Mouse (Mus musculus) liver, embryonic 13.5 days (tissue): Measurements from ENCODE around the gene Natd1. TPM values are rescaled to one million over a fixed set of nuclear protein-coding genes. Genes with fewer than 3 reads are reported as not detected.
"Not testable (repeated sequence)": the region's sequence is repeated elsewhere in the genome, so short reads cannot be mapped to it uniquely, and the experiment has no call there.

Source experiments
- ATAC-seq: fragments of 200-750 bp; cut with Nextera tagmentation; 2 replicates; pipeline ENCODE4 v1.8.0; 2017; ENCODE audit warnings: low read depth, mild to moderate bottlenecking, moderate number of reproducible peaks, moderate library complexity
- DNase-seq: peaks from one replicate; pipeline ENCODE4 v3.0.0; 2022
- H3K27ac ChIP-seq: fragments of 300-500 bp; sonication (generic); 2 replicates; pipeline ENCODE4 v1.5.1; 2015; ENCODE audit warnings: moderate library complexity, mild to moderate bottlenecking, inconsistent platforms
- H3K27me3 ChIP-seq: fragments of 300-500 bp; sonication (generic); 2 replicates; pipeline ENCODE4 v1.6.1; 2015; ENCODE audit warnings: mild to moderate bottlenecking, inconsistent platforms
- H3K36me3 ChIP-seq: fragments of 300-500 bp; sonication (generic); 2 replicates; pipeline ENCODE4 v1.6.1; 2015; ENCODE audit warnings: mild to moderate bottlenecking, inconsistent platforms
- H3K4me1 ChIP-seq: fragments of 300-500 bp; sonication (generic); replicated peaks from 2 replicates; pipeline ENCODE4 v1.6.1; 2015; ENCODE audit warnings: inconsistent platforms
- H3K4me2 ChIP-seq: fragments of 300-500 bp; sonication (generic); 2 replicates; pipeline ENCODE4 v1.6.1; 2015; ENCODE audit warnings: inconsistent platforms, mild to moderate bottlenecking, moderate library complexity
- H3K4me3 ChIP-seq: fragments of 300-500 bp; sonication (generic); replicated peaks from 2 replicates; pipeline ENCODE4 v1.5.1; 2015; ENCODE audit warnings: mild to moderate bottlenecking, inconsistent platforms
- H3K9ac ChIP-seq: fragments of 300-500 bp; sonication (generic); 2 replicates; pipeline ENCODE4 v1.6.1; 2015; ENCODE audit warnings: mild to moderate bottlenecking, inconsistent platforms
- H3K9me3 ChIP-seq: fragments of 300-500 bp; sonication (generic); replicated peaks from 2 replicates; pipeline ENCODE4 v1.6.1; 2016; ENCODE audit warnings: inconsistent platforms
- WGBS: fragments of 180-500 bp; shearing (Covaris S2); methylation state at CpG from one replicate; pipeline ENCODE4 v1.1.7; 2015; ENCODE audit not compliant: insufficient replicate concordance; 5-methylcytosine and 5-hydroxymethylcytosine counted together
- polyA plus RNA-seq: library from polyadenylated mRNA; unstranded; fragments of >200 nt; fragmentation: Nextera tagmentation; extraction: Ambion mirVana; gene quantifications from 2 replicates; pipeline ENCODE4 v1.2.1, GENCODE M21; 2015

Gene Natd1
- polyA plus RNA-seq, 1 experiment from 2014 or later, result 8.6 TPM

DNA sequence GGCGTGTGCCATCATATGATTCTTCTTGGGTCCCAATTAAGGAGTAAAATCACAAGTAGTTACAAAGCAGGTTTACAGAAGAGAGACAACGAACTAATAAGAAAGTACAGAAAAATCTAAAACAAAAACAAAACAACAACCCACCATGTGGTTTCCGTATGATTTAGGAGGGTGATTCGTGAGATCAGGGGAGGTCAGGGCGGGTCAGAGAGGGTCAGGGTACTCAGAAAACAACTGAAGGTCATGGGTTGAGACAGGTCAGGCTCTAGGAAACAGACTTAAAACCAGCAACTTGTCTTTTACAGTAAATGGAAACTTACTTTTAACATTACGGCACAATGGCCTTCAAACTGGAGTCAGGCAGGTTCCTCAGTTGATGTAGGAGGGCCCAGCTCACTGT, 24.3 kb downstream of the Natd1 start:
- no peak overlapping the region for H3K4me3 ChIP-seq
- 54% methylated on average over 6 of the region's 6 CpGs for WGBS
- H3K9ac ChIP-seq, result no peak overlapping the region
- no peaks in the 10 kb centered on the region for H3K36me3 ChIP-seq
- H3K27ac ChIP-seq, result no peak overlapping the region
- ATAC-seq, result no peak
- no peaks in the 10 kb centered on the region for H3K27me3 ChIP-seq
- H3K4me1 ChIP-seq, result no peaks in the 10 kb centered on the region
- no peak for DNase-seq
- H3K9me3 ChIP-seq, result no peaks in the 10 kb centered on the region
- H3K4me2 ChIP-seq, result no peak overlapping the region

DNA sequence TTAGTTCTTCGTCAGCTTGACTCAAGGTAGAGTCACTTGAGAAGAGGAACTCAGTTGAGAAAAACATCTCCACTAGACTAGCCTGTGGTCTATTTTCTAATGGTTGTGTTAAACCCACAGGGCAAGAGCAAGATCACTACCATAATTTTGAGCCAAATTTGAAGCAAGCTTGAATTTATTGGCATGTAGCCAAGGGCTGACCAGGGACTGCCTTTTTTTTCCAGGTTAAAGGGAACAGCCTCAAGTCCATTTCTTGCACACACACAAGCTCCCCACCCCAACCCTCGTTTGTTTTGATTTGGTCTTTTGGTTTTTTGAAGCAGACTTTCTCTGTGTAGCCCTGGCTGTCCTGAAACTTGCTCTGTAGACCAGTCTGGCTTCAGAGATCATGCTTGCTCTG, 24.7 kb downstream of the Natd1 start:
- no peak overlapping the region for H3K27ac ChIP-seq
- no peaks in the 10 kb centered on the region for H3K9me3 ChIP-seq
- no peaks in the 10 kb centered on the region for H3K36me3 ChIP-seq
- no peak for DNase-seq
- no peak overlapping the region for H3K4me3 ChIP-seq
- H3K27me3 ChIP-seq, result no peaks in the 10 kb centered on the region
- no peak for ATAC-seq
- no peak overlapping the region for H3K4me2 ChIP-seq
- H3K9ac ChIP-seq, result no peak overlapping the region
- H3K4me1 ChIP-seq, result no peaks in the 10 kb centered on the region
- WGBS, result 46% methylated on average over 2 of the region's 2 CpGs

DNA sequence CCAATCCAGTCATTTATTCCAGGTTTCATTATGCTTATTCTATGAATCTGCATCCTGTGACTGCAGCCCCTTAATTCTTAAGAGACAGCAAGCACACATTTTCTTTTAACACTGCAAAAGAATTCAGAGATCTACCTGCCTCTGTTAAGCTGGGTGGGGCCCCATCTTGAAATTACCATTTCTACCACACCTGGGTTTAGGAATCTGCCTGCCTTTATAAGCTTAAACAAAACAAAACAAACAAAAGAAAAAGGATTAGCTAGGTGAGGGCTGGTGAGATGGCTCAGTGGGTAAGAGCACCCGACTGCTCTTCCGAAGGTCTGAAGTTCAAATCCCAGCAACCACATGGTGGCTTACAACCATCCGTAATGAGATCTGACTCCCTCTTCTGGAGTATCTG, 27.6 kb downstream of the Natd1 start:
- ATAC-seq, H3K4me2 ChIP-seq, H3K36me3 ChIP-seq, H3K27me3 ChIP-seq, H3K4me3 ChIP-seq, DNase-seq, H3K9me3 ChIP-seq, H3K4me1 ChIP-seq, H3K27ac ChIP-seq, H3K9ac ChIP-seq: not testable (repeated sequence)
- WGBS, result 76% methylated on average over 3 of the region's 3 CpGs

- Histone ChIP-seq H3K27ac (no peak overlapping the region), H3K36me3 (no peaks in the 10 kb centered on the region), H3K4me1 (peaks cover 20% of the 10 kb centered on the region), H3K27me3 (no peaks in the 10 kb centered on the region), H3K4me3 (no peak overlapping the region), H3K9ac (no peak overlapping the region), H3K9me3 (no peaks in the 10 kb centered on the region), H3K4me2 (no peak overlapping the region)
- no peak for ATAC-seq
- no peak for DNase-seq
- 61% methylated on average over 3 of the region's 3 CpGs for WGBS
Measured at GRCm38 (mm10) chr11:60882386-60882785, 32.2 kb downstream of the Natd1 start.

GRCm38 (mm10) chr11:60880559-60880958, 34.0 kb downstream of the Natd1 start:
- no peak overlapping the region for H3K4me2 ChIP-seq
- no peak overlapping the region for H3K27ac ChIP-seq
- ATAC-seq (no peak), DNase-seq (no peak)
- peaks cover 6% of the 10 kb centered on the region for H3K36me3 ChIP-seq
- no peak overlapping the region for H3K9ac ChIP-seq
- WGBS, result 84% methylated on average over 4 of the region's 4 CpGs
- H3K4me3 ChIP-seq, result no peak overlapping the region
- peaks cover 38% of the 10 kb centered on the region for H3K4me1 ChIP-seq
- H3K9me3 ChIP-seq, result no peaks in the 10 kb centered on the region
- H3K27me3 ChIP-seq, result no peaks in the 10 kb centered on the region

DNA sequence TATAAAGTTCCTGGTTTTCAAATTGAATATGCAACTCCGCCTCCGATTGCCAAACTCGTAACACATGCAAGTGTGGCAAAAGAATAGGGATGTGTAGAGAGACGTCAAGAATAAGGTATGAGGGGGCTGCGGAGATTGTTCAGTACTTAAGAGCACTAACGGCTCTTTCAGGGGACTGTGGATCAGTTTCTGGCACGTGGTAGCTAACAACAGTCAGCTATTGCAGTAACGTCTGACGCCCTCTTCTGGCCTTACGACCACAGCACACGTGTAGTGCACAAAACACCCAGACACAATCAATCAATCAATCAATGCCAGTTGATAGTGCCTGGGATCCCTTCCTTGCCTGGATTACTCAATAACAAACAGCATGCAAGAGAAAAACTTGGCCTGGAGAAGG, 35.1 kb downstream of the Natd1 start:
- DNase-seq, result peak; percentile 57
- H3K4me1 ChIP-seq, result peaks cover 49% of the 10 kb centered on the region
- 3% methylated on average over 11 of the region's 11 CpGs for WGBS

DNA sequence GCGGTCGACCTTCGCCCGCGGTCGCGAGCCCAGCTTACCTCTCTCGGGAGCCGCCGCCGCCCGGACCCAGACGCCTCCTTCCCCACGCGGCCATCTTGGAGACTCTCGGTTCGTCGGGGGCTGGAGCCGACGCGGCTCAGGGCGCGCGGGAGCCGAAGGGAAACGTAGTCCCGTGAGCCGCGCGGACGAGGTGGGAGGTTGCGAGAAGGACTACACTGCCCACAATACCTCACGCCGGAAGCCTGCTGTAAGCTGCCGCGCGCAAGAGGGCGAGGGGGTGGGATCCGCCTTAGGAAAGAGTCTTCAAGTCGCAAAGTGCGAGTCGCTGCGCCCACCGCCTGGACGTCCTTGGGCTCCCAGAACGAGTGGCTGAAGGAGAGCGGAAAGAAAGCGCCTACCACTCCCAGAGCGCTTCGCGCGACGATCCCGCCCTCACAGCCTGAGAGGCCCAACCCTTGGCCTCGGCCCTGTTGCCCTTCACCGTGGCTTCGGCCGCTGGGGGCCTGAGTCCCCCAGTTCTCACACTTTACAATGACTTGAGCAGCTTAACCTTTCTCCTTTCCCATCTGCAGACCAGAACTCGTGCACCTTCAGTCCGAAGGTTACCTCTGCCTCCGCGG, 35.8 kb downstream of the Natd1 start, which contains the start of gene Tmem11:
Gene Tmem11 (minus strand): TSS at position 598 of the 620 bp plus-strand sequence.
- ATAC-seq, result peak; percentile 98
- Histone ChIP-seq H3K36me3 (peaks cover 23% of the 10 kb centered on the region), H3K27ac (peak within 1 kb of the TSS; percentile 91), H3K27me3 (no peaks in the 10 kb centered on the region), H3K9ac (peak within 1 kb of the TSS; percentile 95), H3K4me3 (peak within 1 kb of the TSS; percentile 99), H3K9me3 (no peaks in the 10 kb centered on the region), H3K4me1 (peaks cover 56% of the 10 kb centered on the region), H3K4me2 (peak within 1 kb of the TSS; percentile 87)
- peak; percentile 90 for DNase-seq
- 0% methylated on average over 56 of the region's 62 CpGs for WGBS

More for the DNA sequence above, 35.1 kb downstream of the Natd1 start:
- Histone ChIP-seq H3K9me3 (no peaks in the 10 kb centered on the region), H3K36me3 (peaks cover 18% of the 10 kb centered on the region), H3K4me2 (peak overlapping the region; percentile 87), H3K4me3 (peak overlapping the region; percentile 99), H3K9ac (peak overlapping the region; percentile 95), H3K27ac (peak overlapping the region; percentile 91), H3K27me3 (no peaks in the 10 kb centered on the region)
- no peak for ATAC-seq

DNA sequence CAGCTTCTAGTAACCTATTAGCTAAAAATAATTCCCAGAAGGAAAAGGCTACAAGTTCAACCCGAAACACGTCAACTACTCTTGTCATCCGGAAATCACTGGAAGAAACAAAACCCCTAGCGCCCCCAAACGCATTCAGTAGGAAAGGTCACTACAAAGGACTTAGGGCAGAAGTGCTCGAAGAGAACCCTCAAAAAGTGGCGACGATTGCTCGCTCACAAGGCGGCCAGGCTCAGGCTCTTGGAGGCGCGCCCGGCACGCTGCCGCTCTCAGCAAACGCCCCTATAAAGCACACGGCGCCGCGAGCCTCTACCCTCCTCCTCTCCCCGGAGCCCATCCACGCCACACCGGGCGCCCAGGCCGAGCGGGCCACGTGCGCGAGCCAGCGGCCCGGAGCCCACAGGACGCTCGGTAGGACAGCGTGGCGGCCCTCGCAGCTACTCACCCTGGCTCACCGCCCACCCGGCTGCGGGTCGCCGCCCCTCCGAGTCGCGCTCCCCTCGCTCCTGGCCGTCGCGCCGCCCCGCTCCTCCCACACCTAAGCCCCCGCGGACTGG, 36.4 kb downstream of the Natd1 start:
- Histone ChIP-seq H3K4me1 (peaks cover 62% of the 10 kb centered on the region), H3K9ac (peak overlapping the region; percentile 95)
- ATAC-seq, result peak; percentile 64

DNA sequence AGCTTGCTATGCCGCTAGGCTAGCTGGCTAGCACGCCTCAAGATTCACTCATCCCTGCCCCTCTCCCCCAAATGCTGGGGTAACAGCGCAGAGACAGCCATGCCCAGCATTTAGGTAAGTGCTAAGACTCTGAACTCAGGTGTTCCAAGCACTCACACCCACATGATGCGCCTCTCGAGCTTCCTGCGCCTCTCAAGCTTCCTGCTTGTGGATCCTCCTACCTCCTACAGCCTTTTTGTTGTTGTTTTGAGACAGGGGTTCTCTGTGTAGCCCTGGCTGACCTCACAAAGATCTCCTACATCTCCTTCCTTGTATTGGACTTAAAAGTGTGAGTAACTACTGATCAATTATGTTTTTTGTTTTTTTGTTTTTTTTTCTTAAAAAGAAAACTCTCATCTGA, 41.4 kb downstream of the Natd1 start:
- Histone ChIP-seq H3K27ac (0 out of 2 replicates have a peak overlapping the region, but pooled peaks have one; percentile 55), H3K4me1 (peaks cover 60% of the 10 kb centered on the region), H3K9me3 (no peaks in the 10 kb centered on the region), H3K36me3 (peaks cover 47% of the 10 kb centered on the region), H3K27me3 (no peaks in the 10 kb centered on the region), H3K4me3 (no peak overlapping the region), H3K4me2 (no peak overlapping the region), H3K9ac (no peak overlapping the region; the same call in 1 of the 2 replicates)
- WGBS, result 83% methylated on average over 6 of the region's 6 CpGs
- no peak for DNase-seq
- no peak for ATAC-seq

More for the DNA sequence above, 36.4 kb downstream of the Natd1 start:
- Histone ChIP-seq H3K36me3 (peaks cover 24% of the 10 kb centered on the region), H3K27me3 (no peaks in the 10 kb centered on the region), H3K4me3 (peak overlapping the region; percentile 99), H3K27ac (peak overlapping the region; percentile 91), H3K4me2 (peak overlapping the region; percentile 87), H3K9me3 (no peaks in the 10 kb centered on the region)
- WGBS, result under 1% methylated on average over 46 of the region's 52 CpGs
- DNase-seq, result peak; percentile 47

DNA sequence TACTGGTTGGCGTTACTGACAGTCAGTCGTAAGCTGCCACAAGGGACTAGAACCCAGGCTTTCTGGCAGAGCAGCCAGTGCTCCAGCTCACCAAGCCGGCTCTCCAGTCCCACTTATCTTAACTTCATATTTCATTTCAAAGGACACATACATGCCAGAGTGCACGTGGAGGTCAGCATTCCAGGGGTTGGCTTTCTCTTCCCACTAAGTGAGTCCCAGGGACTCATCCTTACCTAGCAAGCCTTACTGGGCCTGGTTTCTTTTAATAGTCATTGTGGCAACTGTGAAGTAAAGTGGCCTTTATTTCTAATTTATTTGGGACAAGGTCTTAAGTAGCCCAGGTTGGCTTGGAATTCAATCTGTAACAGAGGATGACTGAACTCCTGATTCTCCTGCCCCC, 43.1 kb downstream of the Natd1 start:
- Histone ChIP-seq H3K4me1 (peaks cover 56% of the 10 kb centered on the region), H3K4me2 (no peak overlapping the region), H3K27ac (no peak overlapping the region), H3K9ac (no peak overlapping the region), H3K9me3 (no peaks in the 10 kb centered on the region), H3K4me3 (no peak overlapping the region), H3K36me3 (peaks cover 61% of the 10 kb centered on the region), H3K27me3 (no peaks in the 10 kb centered on the region)
- no peak for ATAC-seq
- DNase-seq, result no peak
- 73% methylated on average over 4 of the region's 4 CpGs for WGBS

GRCm38 (mm10) chr11:60869471-60869870, 45.1 kb downstream of the Natd1 start:
- WGBS, result 80% methylated on average over 6 of the region's 6 CpGs

GRCm38 (mm10) chr11:60867904-60868303, 46.6 kb downstream of the Natd1 start:
- Histone ChIP-seq H3K36me3 (peaks cover 67% of the 10 kb centered on the region), H3K4me1 (peaks cover 21% of the 10 kb centered on the region), H3K9me3 (no peaks in the 10 kb centered on the region), H3K27ac (no peak overlapping the region), H3K9ac (no peak overlapping the region), H3K4me3 (no peak overlapping the region), H3K4me2 (no peak overlapping the region), H3K27me3 (no peaks in the 10 kb centered on the region)
- ATAC-seq (no peak), DNase-seq (no peak)
- 78% methylated on average over 8 of the region's 8 CpGs for WGBS

More at GRCm38 (mm10) chr11:60869471-60869870, 45.1 kb downstream of the Natd1 start:
- not testable (repeated sequence) for H3K27me3 ChIP-seq, H3K4me2 ChIP-seq, H3K4me3 ChIP-seq, H3K27ac ChIP-seq, ATAC-seq, H3K9ac ChIP-seq, H3K9me3 ChIP-seq, DNase-seq
- Histone ChIP-seq H3K36me3 (peaks cover 61% of the 10 kb centered on the region), H3K4me1 (peaks cover 36% of the 10 kb centered on the region)
